Mouse (Mus musculus) lung, postnatal 25 days (tissue): ENCODE data around the gene Zbtb8os.

Source experiments
- DNase-seq: peaks from one replicate; pipeline ENCODE4 v3.0.0; 2022; ENCODE audit warnings: low spot score

Zbtb8os gene

DNA sequence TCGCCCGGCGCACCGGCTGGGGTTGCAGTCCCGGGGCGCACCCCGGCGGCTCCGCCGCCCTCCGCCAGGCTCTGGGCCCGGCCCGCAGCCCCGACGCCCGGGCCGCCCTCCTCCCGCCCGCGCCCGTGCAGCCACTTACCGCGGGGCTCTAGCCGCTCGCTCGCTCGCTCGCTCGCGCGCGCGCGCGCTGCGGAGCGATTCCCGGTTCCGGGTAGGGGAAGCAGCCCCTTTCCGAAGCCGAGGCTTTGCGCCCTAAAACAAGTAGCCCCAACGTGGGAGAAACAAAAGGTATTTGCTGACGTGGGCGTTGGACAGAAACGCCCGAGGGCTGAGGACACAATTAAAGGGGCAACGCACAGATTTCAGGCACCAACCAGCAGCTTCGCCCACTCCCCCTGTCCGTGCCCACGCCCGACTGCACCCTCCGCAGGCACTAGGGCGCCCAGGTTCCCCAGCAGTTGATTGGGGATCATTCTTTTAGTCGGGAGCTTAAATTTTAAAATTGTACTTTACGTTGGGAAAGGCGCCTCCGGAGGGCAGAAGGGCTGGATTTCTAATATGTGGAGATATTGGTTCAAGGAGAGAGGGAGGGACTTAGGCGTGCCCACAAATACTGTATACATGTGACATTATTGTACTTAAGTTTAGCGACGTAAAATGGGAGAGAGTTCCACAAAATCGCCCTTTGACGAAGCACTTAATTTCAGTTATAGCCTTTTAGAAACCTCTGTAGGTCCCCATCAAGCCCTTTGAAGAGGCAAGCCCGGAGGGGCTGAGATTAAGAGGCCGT lies 42.3 kb downstream of the Zbtb8os start, which contains the start of gene Zbtb8a:
Gene Zbtb8a, minus strand, starts transcription at position 516 of the 790 bp plus-strand sequence.
- peak; percentile 32 for DNase-seq

DNA sequence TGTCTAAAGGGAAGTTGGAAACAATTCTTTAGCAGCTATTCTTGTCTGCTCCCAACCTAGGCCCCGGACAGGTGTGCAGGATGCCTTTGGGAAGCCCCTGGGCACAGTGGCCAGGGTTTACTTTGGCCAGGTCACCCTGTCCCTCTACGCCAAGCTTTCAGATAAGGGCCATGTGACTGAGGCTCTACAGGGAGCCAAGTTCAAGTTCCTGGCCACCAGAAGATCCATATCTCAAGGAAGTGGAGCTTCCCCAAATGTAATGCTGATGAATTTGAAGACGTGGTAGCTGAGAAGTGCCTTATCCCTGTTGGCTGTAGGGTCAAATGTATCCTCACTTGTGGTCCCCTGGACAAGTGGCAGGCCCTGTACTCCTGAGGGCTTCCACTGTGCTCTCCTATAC lies 44.3 kb downstream of the Zbtb8os start:
- no peak for DNase-seq

DNA sequence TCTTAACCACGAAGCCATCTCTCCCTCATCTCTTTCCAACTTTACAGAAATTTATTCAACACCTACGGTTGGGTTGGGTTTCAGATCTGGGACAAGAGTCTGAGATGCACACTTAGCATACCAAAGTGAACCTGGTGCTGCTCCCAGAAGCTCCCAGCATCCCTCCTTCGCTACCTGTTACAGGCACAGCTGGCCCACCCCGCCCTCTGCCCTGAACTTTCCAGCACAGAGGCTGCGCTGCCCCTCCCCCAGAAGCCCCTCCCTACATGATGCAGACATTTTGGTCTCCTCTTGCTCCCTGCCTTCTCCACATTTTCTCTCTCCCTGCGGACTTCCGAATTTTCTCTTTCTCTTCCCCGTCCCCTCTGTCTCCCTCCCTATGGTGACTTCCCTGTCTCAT lies 45.7 kb downstream of the Zbtb8os start:
- DNase-seq: no peak

DNA sequence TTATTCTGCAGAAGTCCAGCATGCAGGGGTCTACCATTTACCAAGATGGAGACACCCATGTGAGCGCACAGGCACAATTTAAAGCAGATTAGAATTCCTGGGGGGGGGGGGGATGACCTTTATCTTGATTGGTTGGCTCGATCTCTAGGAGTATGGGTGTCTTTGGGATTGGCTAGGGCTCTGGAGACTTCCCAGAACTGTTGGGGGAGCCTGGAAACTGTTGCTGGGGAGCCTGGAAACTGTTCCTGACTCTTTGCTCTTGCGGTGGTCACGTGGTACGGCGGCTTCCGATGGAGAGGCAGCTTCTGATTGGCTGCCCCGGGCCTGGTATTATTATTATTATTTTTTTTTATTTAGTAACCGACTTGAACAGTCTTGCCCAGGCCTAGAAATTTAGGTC lies 46.5 kb downstream of the Zbtb8os start:
- no peak for DNase-seq

DNA sequence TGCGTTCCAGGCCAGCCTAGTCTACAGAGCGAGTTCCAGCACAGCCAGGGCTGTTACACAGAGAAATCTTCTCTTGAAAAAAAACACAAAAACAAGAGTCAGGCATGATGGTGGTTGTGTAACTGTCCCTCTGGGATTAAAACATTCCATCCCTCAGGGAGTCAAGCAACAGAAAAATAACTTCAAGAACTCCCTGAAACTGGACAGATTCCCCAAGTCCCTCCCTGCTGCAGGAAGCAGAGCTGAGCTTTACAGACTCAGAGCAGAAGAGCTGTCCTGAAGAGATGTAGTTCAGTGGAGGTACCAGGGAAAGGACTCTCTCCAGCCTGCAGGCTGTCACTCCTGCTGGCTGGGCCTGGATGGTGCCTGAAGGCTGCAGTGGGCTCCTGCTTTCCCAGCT lies 47.0 kb downstream of the Zbtb8os start:
- DNase-seq: no peak

DNA sequence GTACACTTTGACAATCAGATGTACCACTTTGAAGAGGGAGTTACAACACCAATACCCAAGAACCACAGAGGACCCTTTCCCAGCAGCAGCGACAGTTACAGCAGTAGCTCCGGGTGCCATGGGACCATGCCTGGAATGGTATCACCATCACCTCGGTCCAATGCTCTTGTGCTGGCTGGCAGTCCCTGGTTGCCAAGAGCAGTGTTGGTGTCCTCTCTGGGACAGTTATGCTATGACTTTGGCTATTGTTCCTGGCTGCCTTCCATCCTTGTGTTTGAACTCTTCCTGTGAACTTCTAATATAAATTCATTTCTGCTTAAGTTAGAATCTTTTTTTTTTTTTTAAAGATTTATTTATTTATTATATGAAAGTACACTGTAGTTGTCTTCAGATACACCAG lies 48.1 kb downstream of the Zbtb8os start:
- DNase-seq: no peak

DNA sequence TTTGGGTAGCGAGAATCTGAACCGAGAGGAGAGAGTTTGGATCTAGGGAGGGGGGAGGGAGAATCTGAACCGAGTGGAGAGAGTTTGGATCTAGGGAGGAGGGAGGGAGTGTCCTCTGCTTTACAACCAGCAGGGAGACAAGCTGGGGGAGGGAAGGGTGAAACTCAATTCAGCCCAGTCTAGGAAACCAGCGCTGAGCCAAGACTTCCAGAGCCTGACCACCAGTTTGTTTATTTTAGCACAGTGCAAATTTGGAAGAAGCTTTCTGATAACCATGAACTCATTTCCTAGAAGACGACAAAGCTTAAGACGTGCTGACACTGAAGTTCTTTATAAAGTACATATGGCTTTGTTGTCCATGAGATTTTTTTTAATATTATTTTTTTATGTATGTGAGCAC lies 48.9 kb downstream of the Zbtb8os start:
- DNase-seq: peak; percentile 76

DNA sequence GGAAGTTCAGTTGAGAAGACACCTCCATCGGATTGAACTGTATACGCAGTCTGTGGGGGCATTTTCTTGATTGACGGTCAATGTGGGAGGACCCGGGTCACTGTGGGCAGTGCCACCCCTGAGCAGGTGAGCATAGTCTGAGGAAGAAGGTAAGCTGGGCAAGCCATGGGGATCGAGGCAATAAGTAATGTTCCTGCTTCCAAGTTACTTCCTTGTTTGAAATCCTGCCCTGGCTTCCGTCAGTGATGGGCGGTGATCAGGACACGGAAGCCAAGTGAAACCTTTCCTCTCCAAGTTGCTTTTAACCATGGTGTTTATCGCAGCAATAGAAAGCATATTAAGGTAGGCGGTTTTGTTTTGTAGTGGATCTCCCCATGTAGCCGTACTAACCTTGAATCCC lies 50.2 kb downstream of the Zbtb8os start:
- no peak for DNase-seq

DNA sequence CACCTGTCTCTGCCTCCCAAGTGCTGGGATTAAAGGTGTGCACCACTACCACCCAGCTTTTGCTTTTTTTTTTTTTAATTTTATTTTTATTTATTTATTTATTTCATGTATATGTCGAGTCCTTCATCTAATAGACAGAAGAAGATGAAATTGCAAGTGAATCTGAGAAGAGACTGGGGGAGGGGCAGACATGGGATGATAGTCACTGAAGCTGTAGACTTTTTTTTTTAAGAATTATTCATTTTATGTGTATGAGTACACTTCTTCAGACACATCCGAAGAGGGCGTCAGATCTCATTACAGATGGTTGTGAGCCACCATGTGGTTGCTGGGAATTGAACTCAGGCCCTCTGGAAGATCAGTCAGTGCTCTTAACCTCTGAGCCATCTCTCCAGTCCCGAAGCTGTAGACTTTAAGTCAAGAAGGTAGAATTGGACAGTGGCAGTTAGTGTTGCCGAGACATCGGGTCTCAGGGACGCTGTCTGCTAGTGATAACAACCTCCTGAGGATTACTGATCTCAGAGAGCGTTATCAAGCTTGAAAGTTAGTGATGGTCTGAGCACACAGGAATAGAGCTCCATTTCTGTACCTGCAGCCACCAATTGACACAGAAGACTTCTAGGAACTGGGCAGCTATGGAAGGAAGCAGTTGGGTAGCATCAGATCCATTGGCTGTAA lies 50.9 kb downstream of the Zbtb8os start:
- no peak for DNase-seq

DNA sequence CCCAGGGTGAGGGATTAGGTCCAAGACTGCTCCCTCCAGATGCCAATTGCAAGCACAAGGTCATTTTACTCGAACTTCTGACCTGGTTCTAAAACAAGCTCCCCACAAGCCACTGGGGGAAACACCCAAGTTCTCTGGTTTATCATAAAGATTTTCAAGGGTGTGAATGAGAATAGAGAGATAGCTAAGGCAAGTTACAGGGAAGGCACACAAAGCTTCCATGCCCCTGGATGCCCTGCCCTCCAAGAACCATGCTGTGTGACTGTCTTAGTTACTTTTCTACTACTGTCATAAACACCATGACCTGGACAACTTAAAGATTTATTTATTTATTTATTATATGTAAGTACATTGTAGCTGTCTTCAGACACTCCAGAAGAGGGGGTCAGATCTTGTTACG lies 51.5 kb downstream of the Zbtb8os start:
- DNase-seq: no peak

DNA sequence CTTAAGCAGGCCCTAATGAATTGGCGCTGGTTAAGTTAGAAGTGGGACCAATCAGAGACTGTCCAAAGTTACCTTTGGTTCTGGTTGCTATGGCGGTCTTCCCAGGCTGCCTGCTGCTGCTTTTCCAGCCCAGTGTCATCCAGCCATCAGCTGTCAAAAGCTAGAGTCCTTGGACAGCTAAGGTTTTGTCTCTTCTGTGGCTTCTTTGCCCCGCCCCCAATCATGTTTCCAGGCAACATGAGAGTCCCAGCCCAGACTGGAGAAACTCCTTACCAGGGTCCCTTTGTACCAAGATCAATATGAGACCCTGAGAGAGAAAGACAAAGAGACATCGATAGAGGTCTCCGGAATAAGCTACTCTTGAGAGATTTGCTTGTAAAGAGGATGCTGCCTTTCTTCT lies 52.9 kb downstream of the Zbtb8os start:
- DNase-seq: no peak

DNA sequence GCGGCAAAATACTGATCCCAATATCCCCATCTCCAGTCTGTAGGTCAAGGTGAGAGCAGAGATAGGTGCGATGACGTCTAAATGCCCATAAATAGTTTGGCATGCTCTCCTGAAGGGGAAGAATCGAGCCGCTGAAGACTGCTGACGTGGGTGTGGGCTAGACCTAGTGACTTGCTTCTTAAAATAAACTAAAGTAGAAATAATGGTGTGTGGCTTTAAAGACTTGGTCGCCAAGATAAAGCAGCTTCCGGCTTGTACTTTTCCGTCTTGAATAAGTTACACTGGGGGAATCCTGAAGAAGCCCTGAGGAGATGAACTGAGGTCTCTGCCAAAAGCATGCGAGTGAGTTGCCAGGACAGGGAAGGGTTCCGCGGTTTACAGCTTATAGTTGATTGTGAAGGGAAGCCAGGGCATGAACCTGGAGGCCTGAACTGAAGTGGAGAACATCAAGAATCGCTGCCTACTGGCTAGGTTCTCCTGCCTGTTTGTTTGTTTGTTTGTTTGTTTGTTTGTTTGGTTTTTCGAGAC lies 54.8 kb downstream of the Zbtb8os start:
- no peak for DNase-seq

DNA sequence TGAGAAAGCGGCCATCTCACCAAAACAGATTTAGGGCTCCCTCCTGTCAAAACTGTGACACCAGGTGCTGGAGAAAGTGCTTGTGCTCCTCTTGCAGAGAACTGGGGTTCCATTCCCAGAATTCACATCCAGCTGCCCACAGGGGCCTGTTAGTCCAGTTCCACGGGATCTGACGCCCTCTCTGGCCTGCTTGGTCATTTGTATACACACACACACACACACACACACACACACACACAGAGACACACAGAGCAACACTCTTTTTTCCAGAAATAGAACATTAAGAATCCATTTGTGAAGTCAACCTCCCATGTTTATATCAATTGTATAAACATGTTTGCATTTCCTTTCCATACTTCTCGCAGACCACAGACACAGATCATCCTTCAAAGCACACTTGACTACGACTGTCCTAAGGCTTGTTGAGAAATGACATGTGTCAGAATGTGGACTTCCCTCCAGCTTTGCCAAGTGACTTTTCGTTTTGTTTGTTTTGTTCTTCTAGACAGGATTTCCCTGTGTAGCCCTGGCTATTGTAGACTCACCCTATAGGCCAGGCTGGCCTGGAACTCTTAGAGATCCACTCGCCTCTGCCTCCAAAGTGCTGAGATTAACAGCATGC lies 55.6 kb downstream of the Zbtb8os start:
- DNase-seq: no peak

DNA sequence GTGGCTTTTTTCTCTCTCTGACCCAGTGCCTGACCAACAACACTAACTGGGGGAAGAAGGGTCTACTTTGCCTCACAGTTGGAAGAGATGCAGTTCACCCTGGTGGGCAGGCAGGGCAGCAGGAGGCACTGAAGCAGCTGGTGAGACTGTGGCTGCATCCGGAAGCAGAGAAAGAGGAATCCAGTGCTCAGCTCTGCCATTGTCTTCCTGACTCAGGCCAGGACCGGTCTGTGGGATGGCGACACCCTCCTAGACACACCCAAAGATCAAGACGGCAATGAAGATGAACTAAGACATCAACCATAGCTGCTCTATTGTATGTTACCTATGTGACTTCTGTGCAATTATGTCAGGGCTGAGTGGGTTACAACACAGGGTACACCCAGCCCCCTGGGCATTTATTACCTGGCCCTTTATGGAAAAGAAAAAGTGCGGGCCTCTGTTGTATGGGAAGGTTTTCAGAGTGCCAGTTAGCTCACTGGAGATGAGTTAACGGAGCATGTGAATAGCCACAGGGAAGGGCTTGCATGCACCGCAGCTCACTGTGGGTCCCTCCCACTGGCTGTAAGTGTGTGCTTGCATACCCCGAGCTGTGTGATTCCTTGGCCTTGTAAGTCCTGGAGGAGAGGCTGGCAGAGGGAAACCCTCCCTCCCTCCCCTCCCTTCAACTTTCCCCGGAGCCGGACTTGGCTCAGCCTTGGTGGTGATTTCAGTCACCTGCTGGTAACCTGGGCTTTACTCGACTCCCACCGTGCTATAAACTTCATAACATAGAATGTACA lies 58.8 kb downstream of the Zbtb8os start:
- DNase-seq: no peak

DNA sequence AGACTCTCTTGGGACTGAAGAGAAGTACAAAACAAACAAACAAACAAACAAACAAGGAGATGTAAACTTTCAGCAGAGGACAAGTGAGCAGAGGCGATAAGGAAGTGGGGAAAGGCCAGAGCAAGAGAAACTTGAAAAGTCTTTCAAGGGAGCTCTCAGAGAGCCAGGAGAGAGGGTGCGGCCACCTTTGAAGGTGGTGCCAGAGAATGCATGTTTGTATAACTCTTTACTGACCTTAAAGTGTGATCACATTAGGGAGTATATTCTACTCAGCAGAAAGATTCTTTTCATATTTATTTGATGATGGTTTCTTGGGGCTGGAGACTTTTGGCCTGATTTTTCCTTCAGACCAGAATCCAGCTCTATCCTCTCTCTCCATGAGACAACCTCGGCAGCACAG lies 61.5 kb downstream of the Zbtb8os start:
- DNase-seq: peak; percentile 76

DNA sequence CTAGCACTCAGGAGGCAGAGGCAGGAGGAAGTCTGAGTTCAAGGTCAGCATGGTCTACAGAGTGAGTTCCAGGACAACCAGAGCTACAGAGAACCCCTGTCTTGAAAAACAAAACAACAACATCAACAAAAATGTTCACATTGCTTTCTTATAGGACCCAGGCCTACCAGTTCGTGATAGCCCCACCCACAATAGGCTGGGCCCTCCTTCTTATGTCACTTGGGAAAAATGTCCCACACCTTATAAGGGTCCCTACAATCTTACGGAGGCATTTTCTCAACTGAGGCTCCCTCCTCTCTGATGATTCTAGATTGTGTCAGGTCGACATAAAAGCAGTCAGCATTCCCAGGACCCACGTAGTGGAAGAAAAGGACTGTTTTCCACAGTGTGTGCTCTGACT lies 64.3 kb downstream of the Zbtb8os start:
- DNase-seq: no peak
